Mouse (Mus musculus): ENCODE data around the gene Cstf1. TPM values are rescaled to one million over a fixed set of nuclear protein-coding genes. Genes with fewer than 3 reads are reported as not detected.

The Cstf1 gene
- total and polyA plus RNA-seq, 3 experiments: 44.2 to 62.1 (median 53.2) TPM

DNA sequence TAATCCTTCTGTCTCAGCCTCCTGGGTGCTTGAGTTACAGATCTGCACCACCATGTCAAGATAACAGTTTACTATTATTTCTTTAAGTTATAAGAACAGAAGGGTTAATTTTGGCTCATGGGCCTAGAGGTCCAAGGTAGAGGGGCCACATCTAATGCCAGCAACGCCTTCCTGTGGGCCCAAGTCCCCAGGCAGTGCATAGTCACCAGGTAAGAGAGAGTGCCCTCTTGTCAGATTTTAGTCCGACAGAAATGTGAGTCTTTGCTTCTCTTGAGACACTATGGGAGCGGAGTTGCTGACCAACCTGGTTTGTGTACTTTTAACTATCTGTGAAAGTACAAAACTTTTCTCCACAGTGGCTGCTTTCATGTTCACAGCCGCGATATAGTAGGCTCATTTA is 25.8 kb upstream of the Cstf1 start:
- H3K27ac ChIP-seq (ENCODE audit: insufficient read depth, low read depth): no peak overlapping the region
- in situ Hi-C loops (cut with MboI; ENCODE audit: low pct_ligation_motif_present, low pct_unique_long_range_greater_than_20kb, low sequenced_read_pairs): no loop called here

GRCm38 (mm10) chr2:172345258-172345738 is 25.2 kb upstream of the Cstf1 start, which contains the start of gene Fam210b:
Fam210b (plus strand) TSS chr2:172345565.
- Histone ChIP-seq H3K4me3 (replicated peaks in 1 of 3; ENCODE audit: low read depth in 2 of 3, low read length in 2 of 3, poor library complexity in 1 of 3) (peak within 1 kb of the TSS; percentile 54 to 58 (median 54)), H3K4me1 (ENCODE audit: control insufficient read depth in 1 of 2, insufficient read depth in 2 of 2) (peaks cover 3 to 5% of the 10 kb centered on the region in 2 experiments; a peak in 1 of 4 replicates), H3K36me3 (replicated peaks in 1 of 2; ENCODE audit: control insufficient read depth in 1 of 2, insufficient read depth in 1 of 2, low read length in 1 of 2) (no peaks in the 10 kb centered on the region), H3K79me2 (replicated peaks; ENCODE audit: control insufficient read depth, extremely low read depth, insufficient read depth, poor library complexity, severe bottlenecking) (no peaks in the 10 kb centered on the region), H3K27ac (ENCODE audit: insufficient read depth, low read depth) (no peak within 1 kb of the TSS), H3K4me2 (ENCODE audit: insufficient read depth, low read depth, poor library complexity, severe bottlenecking) (peak within 1 kb of the TSS; percentile 96), H3K9ac (ENCODE audit: insufficient read depth, low read depth) (peak within 1 kb of the TSS; percentile 8; the same call in 1 of the 2 replicates), H3K9me3 (replicated peaks; ENCODE audit: low read length) (peaks cover 5% of the 10 kb centered on the region), H3K27me3 (replicated peaks) (peaks cover 43% of the 10 kb centered on the region)
- no peak for TF ChIP-seq TBP (conservative IDR thresholded peaks at IDR 0.05; ENCODE audit: low read depth, low read length)
- no peak for TF ChIP-seq ETS1 (conservative IDR thresholded peaks at IDR 0.05; ENCODE audit: low read depth, low read length)
- no peak for TF ChIP-seq CHD2 (IDR thresholded peaks at IDR 0.05; ENCODE audit: low read length)
- 0 out of 2 replicates have a peak, but pooled peaks have one; percentile 65 for TF ChIP-seq ELF1 (IDR thresholded peaks at IDR 0.05; ENCODE audit: low read depth, low read length)
- TF ChIP-seq POLR2A (IDR thresholded peaks at IDR 0.05; ENCODE audit: low read depth, low read length): peak; percentile 40; the same call in 1 of the 2 replicates
- TF ChIP-seq NELFE (IDR thresholded peaks at IDR 0.05; ENCODE audit: low read depth, low read length): no peak
- no peak for TF ChIP-seq BHLHE40 (IDR thresholded peaks at IDR 0.05; ENCODE audit: low read depth, low read length)
- no peak for TF ChIP-seq E2F4 (IDR thresholded peaks at IDR 0.05; ENCODE audit: insufficient replicate concordance, low read depth, low read length)
- no peak for TF ChIP-seq SIN3A (IDR thresholded peaks at IDR 0.05; ENCODE audit: low read length)
- TF ChIP-seq TCF12 (IDR thresholded peaks at IDR 0.05; ENCODE audit: low read depth, low read length): no peak
- no peak for TF ChIP-seq USF1 (IDR thresholded peaks at IDR 0.05; ENCODE audit: low read depth, low read length)
- no peak for TF ChIP-seq CHD1 (IDR thresholded peaks at IDR 0.05; ENCODE audit: low read depth, low read length)
- no peak for TF ChIP-seq GABPA (IDR thresholded peaks at IDR 0.05; ENCODE audit: insufficient replicate concordance, low read depth, low read length)
- no peak for TF ChIP-seq MAX (IDR thresholded peaks at IDR 0.05; ENCODE audit: low read length)
- TF ChIP-seq CTCF (conservative IDR thresholded peaks at IDR 0.05 in 1 of 2, IDR thresholded peaks at IDR 0.05 in 1 of 2; ENCODE audit: low read depth in 2 of 2, low read length in 2 of 2): no peak
- TF ChIP-seq SMC3 (IDR thresholded peaks at IDR 0.05; ENCODE audit: low read depth, low read length): no peak
- TF ChIP-seq IRF4 (IDR thresholded peaks at IDR 0.05; ENCODE audit: low read depth, low read length): no peak
- TF ChIP-seq NRF1 (IDR thresholded peaks at IDR 0.05; ENCODE audit: low read depth, low read length): peak; percentile 27; the same call in 1 of the 2 replicates
- TF ChIP-seq USF2 (conservative IDR thresholded peaks at IDR 0.05; ENCODE audit: low read depth, low read length): no peak
- in situ Hi-C loops (cut with MboI; ENCODE audit: low pct_ligation_motif_present, low pct_unique_long_range_greater_than_20kb, low sequenced_read_pairs): no loop called here
- dilution Hi-C loops (cut with MboI; ENCODE audit: extremely low pct_ligation_motif_present, extremely low pct_unique_long_range_greater_than_20kb, low sequenced_read_pairs): no loop called here
- peak; percentile 96 for DNase-seq (ENCODE audit: extremely low read depth)

More for the DNA sequence above, 25.8 kb upstream of the Cstf1 start:
- TF ChIP-seq E2F4 (IDR thresholded peaks at IDR 0.05; ENCODE audit: insufficient replicate concordance, low read depth, low read length): no peak
- no peak for TF ChIP-seq MXI1 (IDR thresholded peaks at IDR 0.05; ENCODE audit: low read depth, low read length)
- TF ChIP-seq JUND (conservative IDR thresholded peaks at IDR 0.05; ENCODE audit: low read depth, low read length): no peak
- Histone ChIP-seq H3K27me3 (replicated peaks) (peaks cover 46% of the 10 kb centered on the region), H3K9me3 (replicated peaks; ENCODE audit: low read length) (peaks cover 5% of the 10 kb centered on the region), H3K4me3 (replicated peaks in 1 of 3; ENCODE audit: low read depth in 2 of 3, low read length in 2 of 3, poor library complexity in 1 of 3) (no peak overlapping the region), H3K4me2 (ENCODE audit: insufficient read depth, low read depth, poor library complexity, severe bottlenecking) (peak overlapping the region; percentile 96; the same call in 1 of the 2 replicates), H3K79me2 (replicated peaks; ENCODE audit: control insufficient read depth, extremely low read depth, insufficient read depth, poor library complexity, severe bottlenecking) (no peaks in the 10 kb centered on the region), H3K36me3 (replicated peaks in 1 of 2; ENCODE audit: control insufficient read depth in 1 of 2, insufficient read depth in 1 of 2, low read length in 1 of 2) (no peaks in the 10 kb centered on the region), H3K4me1 (ENCODE audit: control insufficient read depth in 1 of 2, insufficient read depth in 2 of 2) (0 out of 4 replicates have a peak, but pooled peaks cover 2 to 5% of the 10 kb centered on the region in 2 experiments), H3K9ac (ENCODE audit: insufficient read depth, low read depth) (no peak overlapping the region)
- DNase-seq (ENCODE audit: extremely low read depth): no peak
- dilution Hi-C loops (cut with MboI; ENCODE audit: extremely low pct_ligation_motif_present, extremely low pct_unique_long_range_greater_than_20kb, low sequenced_read_pairs): no loop called here
